Mouse (Mus musculus): ENCODE results near the gene Tgfb1. TPM values are rescaled to one million over a fixed set of nuclear protein-coding genes. Genes with fewer than 3 reads are reported as not detected.
A peak's percentile ranks its signal among the peaks of the same experiment; 100 is the strongest.

Gene Tgfb1
- polyA plus RNA-seq, 1 experiment, result 152 TPM

GRCm38 (mm10) chr7:25738277-25738676, 51.5 kb downstream of the Tgfb1 start:
- no peak overlapping the region for H3K27ac ChIP-seq (ENCODE audit: insufficient read depth, low read length)
- H3K36me3 ChIP-seq (ENCODE audit: control insufficient read depth, insufficient read depth, low read length), result peaks cover 64% of the 10 kb centered on the region
- TF ChIP-seq POLR2A (IDR thresholded peaks at IDR 0.05; ENCODE audit: low read depth, low read length) (no peak), CTCF (IDR thresholded peaks at IDR 0.05; ENCODE audit: extremely low read depth, insufficient read depth, insufficient read length, insufficient replicate concordance) (no peak)

GRCm38 (mm10) chr7:25746844-25747243, 60.0 kb downstream of the Tgfb1 start:
- WGBS, result 78% methylated on average over 3 of the region's 3 CpGs
- DNase-seq (ENCODE audit: low read depth in 1 of 2, low spot score in 2 of 2), result no peak
- no peak overlapping the region for H3K4me3 ChIP-seq (ENCODE audit: extremely low read depth, insufficient read depth, insufficient read length)
- peaks cover 72% of the 10 kb centered on the region for H3K36me3 ChIP-seq (ENCODE audit: control insufficient read depth, insufficient read depth, low read length)
- no peak overlapping the region for H3K27ac ChIP-seq (ENCODE audit: insufficient read depth, low read length)
- no peaks in the 10 kb centered on the region for H3K27me3 ChIP-seq (ENCODE audit: control insufficient read depth, insufficient read depth, low read length)
- TF ChIP-seq POLR2A (IDR thresholded peaks at IDR 0.05; ENCODE audit: low read depth, low read length) (no peak), CTCF (IDR thresholded peaks at IDR 0.05; ENCODE audit: extremely low read depth, insufficient read depth, insufficient read length, insufficient replicate concordance) (no peak)
- peaks cover 3% of the 10 kb centered on the region; the same call in 1 of the 2 replicates for H3K4me1 ChIP-seq (ENCODE audit: control insufficient read depth, insufficient read depth, insufficient read length)

More at GRCm38 (mm10) chr7:25738277-25738676, 51.5 kb downstream of the Tgfb1 start:
- 81% methylated on average over 3 of the region's 3 CpGs for WGBS
- Histone ChIP-seq H3K4me1 (ENCODE audit: control insufficient read depth, insufficient read depth, insufficient read length) (no peaks in the 10 kb centered on the region), H3K27me3 (ENCODE audit: control insufficient read depth, insufficient read depth, low read length) (no peaks in the 10 kb centered on the region), H3K4me3 (ENCODE audit: extremely low read depth, insufficient read depth, insufficient read length) (no peak overlapping the region)
- DNase-seq (ENCODE audit: low read depth in 1 of 2, low spot score in 2 of 2), result no peak

DNA sequence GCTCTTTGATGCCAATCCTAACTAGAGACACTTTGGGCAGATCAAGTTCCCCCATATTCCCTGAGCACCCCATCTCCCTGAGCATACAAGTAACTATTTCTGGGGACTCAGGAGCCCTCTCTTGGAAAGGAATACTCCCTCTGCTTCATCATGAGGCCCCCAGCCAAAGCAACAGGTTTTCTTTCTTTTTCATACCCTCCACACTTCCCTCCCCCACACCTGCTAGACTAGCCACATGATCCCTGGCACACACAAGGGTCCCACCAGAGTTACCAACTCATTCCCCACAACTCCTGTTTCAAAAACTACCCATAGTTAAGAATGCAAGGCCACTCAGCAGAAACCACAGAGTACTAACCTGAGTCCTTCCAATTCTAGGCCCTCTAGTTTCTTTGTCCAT, 66.3 kb downstream of the Tgfb1 start:
- H3K36me3 ChIP-seq (ENCODE audit: control insufficient read depth, insufficient read depth, low read length), result peaks cover 18% of the 10 kb centered on the region
- H3K4me3 ChIP-seq (ENCODE audit: extremely low read depth, insufficient read depth, insufficient read length), result peak overlapping the region; percentile 68; the same call in 1 of the 2 replicates
- no peak overlapping the region for H3K27ac ChIP-seq (ENCODE audit: insufficient read depth, low read length)
- DNase-seq (ENCODE audit: low read depth in 1 of 2, low spot score in 2 of 2), result no peak
- H3K4me1 ChIP-seq (ENCODE audit: control insufficient read depth, insufficient read depth, insufficient read length), result peaks cover 15% of the 10 kb centered on the region; the same call in 1 of the 2 replicates
- H3K27me3 ChIP-seq (ENCODE audit: control insufficient read depth, insufficient read depth, low read length), result no peaks in the 10 kb centered on the region
- TF ChIP-seq POLR2A (IDR thresholded peaks at IDR 0.05; ENCODE audit: low read depth, low read length) (no peak), CTCF (IDR thresholded peaks at IDR 0.05; ENCODE audit: extremely low read depth, insufficient read depth, insufficient read length, insufficient replicate concordance) (no peak)

DNA sequence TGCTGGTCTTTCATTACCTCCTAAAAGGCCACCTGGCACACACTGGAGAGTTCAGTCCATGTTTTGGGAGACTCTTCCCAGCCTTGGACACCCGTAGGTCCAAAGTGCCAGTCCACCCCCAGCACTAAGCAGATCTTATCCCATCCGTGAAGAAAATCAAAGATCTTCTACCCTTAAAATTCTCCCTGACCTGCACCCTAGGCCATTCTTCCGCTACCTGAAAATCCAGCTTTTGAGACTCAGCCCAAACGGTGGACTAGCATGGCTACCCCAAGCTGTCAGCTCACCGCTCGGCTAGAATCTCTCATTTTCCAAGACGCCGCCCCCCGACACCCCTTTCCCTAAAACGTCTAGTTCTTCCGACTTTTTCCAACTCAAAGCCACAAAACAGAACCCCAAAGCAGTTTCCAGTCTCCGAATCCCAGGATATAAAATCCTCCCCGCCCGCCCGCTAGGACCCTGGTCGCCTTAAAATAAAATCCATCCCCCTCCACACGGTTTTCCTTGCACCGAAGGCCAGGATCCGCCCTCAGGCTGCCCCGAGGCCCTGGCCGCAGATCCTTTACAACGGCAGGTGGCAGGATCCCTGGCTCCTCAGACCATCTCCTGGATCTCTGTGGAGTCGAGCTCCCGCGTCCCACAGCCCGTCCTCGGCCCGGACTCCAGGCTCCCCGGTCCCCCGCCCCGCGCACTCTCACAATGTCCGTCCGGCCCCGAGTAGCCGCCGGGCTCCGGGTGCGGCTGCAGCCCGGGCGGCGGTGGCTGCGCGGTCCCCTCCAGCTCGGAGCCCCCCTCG, 67.0 kb downstream of the Tgfb1 start:
- Histone ChIP-seq H3K4me1 (ENCODE audit: control insufficient read depth, insufficient read depth, insufficient read length) (peaks cover 15% of the 10 kb centered on the region; the same call in 1 of the 2 replicates), H3K27ac (ENCODE audit: insufficient read depth, low read length) (peak overlapping the region; percentile 95), H3K36me3 (ENCODE audit: control insufficient read depth, insufficient read depth, low read length) (peaks cover 11% of the 10 kb centered on the region), H3K27me3 (ENCODE audit: control insufficient read depth, insufficient read depth, low read length) (no peaks in the 10 kb centered on the region), H3K4me3 (ENCODE audit: extremely low read depth, insufficient read depth, insufficient read length) (peak overlapping the region; percentile 68)
- WGBS, result 1% methylated on average over 46 of the region's 46 CpGs
- TF ChIP-seq CTCF (IDR thresholded peaks at IDR 0.05; ENCODE audit: extremely low read depth, insufficient read depth, insufficient read length, insufficient replicate concordance) (no peak), POLR2A (IDR thresholded peaks at IDR 0.05; ENCODE audit: low read depth, low read length) (no peak)
- peak in 1 of 2 experiments; percentile 46 for DNase-seq (ENCODE audit: low read depth in 1 of 2, low spot score in 2 of 2)

GRCm38 (mm10) chr7:25754439-25754737, 67.6 kb downstream of the Tgfb1 start:
- no peak for DNase-seq (ENCODE audit: low read depth in 1 of 2, low spot score in 2 of 2)
- WGBS, result under 1% methylated on average over 29 of the region's 30 CpGs
- peak overlapping the region; percentile 95 for H3K27ac ChIP-seq (ENCODE audit: insufficient read depth, low read length)
- H3K36me3 ChIP-seq (ENCODE audit: control insufficient read depth, insufficient read depth, low read length), result peaks cover 10% of the 10 kb centered on the region
- peak overlapping the region; percentile 68 for H3K4me3 ChIP-seq (ENCODE audit: extremely low read depth, insufficient read depth, insufficient read length)
- TF ChIP-seq POLR2A (IDR thresholded peaks at IDR 0.05; ENCODE audit: low read depth, low read length) (no peak), CTCF (IDR thresholded peaks at IDR 0.05; ENCODE audit: extremely low read depth, insufficient read depth, insufficient read length, insufficient replicate concordance) (no peak)
- H3K4me1 ChIP-seq (ENCODE audit: control insufficient read depth, insufficient read depth, insufficient read length), result peaks cover 15% of the 10 kb centered on the region; the same call in 1 of the 2 replicates
- no peaks in the 10 kb centered on the region for H3K27me3 ChIP-seq (ENCODE audit: control insufficient read depth, insufficient read depth, low read length)

Other genes starting within 250 kb of the Tgfb1 start
- gene Ceacam1, start 209.4 kb upstream of the Tgfb1 start, polyA plus RNA-seq (2012; rRNA removed), result 16.0 and 16.3 TPM in 2 replicates
- gene Ceacam2, start 147.1 kb upstream of the Tgfb1 start, polyA plus RNA-seq (2012; rRNA removed), result 0.45 and 0.67 TPM in 2 replicates
- not detected in 2 replicates for gene Erich4, start 71.1 kb upstream of the Tgfb1 start, polyA plus RNA-seq (2012; rRNA removed)
- gene Dmac2, start 67.6 kb upstream of the Tgfb1 start, polyA plus RNA-seq (2012; rRNA removed), result 74.7 and 91.3 TPM in 2 replicates
- gene B3gnt8, start 60.3 kb upstream of the Tgfb1 start, polyA plus RNA-seq (2012; rRNA removed), result 54.8 and 71.5 TPM in 2 replicates
- 81.4 and 108 TPM in 2 replicates for gene Bckdha, start 28.0 kb upstream of the Tgfb1 start, polyA plus RNA-seq (2012; rRNA removed)
- 79.5 and 111 TPM in 2 replicates for gene Exosc5, start 27.8 kb upstream of the Tgfb1 start, polyA plus RNA-seq (2012; rRNA removed)
- gene Tmem91, start 11.8 kb upstream of the Tgfb1 start, polyA plus RNA-seq (2012; rRNA removed), result 0.35 and 0.61 TPM in 2 replicates
- 72.0 and 108 TPM in 2 replicates for gene B9d2, start 6.2 kb upstream of the Tgfb1 start, polyA plus RNA-seq (2012; rRNA removed)
- 81.5 and 93.6 TPM in 2 replicates for gene Ccdc97, start 32.1 kb downstream of the Tgfb1 start, polyA plus RNA-seq (2012; rRNA removed)
- gene Hnrnpul1, start 67.8 kb downstream of the Tgfb1 start, polyA plus RNA-seq (2012; rRNA removed), result 49.6 and 59.2 TPM in 2 replicates
- gene Axl, start 101.7 kb downstream of the Tgfb1 start, polyA plus RNA-seq (2012; rRNA removed), result 106 and 129 TPM in 2 replicates
- 2.9 and 3.5 TPM in 2 replicates for gene Cyp2s1, start 129.9 kb downstream of the Tgfb1 start, polyA plus RNA-seq (2012; rRNA removed)
- 0.06 and 0.08 TPM in 2 replicates for gene Cyp2b10, start 210.6 kb downstream of the Tgfb1 start, polyA plus RNA-seq (2012; rRNA removed)

All from spleen, adult 2 months (tissue).